Mouse (Mus musculus) T-helper 17 cell (primary cell): Measurements from ENCODE around the gene Cyb561d2.

Experiments
- in situ Hi-C, 2 experiments: fragments of 300-600 bp; cut with MboI, MseI; formaldehyde crosslinking; loops; 1 replicate in 1 of 2; 2 replicates in 1 of 2; pipeline ENCODE4 v1.15.1; 2025; ENCODE audit warnings: high pct_unique_total_duplicates in 2 of 2

Gene Cyb561d2

GRCm38 (mm10) chr9:107493511-107493910 lies 48.5 kb downstream of the Cyb561d2 start:
- in situ Hi-C loops = no loop called here

- in situ Hi-C loops = no loop called here
These were observed 51.4 kb downstream of the Cyb561d2 start for GRCm38 (mm10) chr9:107490625-107491024.

DNA sequence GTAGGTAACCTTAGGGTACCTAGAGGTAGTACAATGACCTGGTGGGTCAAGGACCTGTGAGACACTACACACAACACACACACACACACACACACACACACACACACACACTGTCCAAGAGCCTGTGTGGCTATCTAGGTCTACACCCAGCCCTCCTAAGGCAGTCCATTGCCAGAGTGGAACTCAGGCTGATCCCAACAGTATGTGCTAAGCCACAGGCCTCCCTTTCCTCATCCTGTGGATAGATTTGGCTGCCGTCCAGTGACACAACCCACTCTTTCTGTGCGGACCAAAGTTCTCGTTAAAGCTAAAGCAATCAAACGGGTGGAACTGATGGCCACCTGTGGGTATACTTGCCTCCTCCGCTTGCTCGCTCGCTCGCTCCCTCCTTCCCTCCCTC lies 51.8 kb downstream of the Cyb561d2 start:
- in situ Hi-C loops = no loop called here
